ENCODE assay signal across 17 mouse cellular contexts in the genomic region with DNA sequence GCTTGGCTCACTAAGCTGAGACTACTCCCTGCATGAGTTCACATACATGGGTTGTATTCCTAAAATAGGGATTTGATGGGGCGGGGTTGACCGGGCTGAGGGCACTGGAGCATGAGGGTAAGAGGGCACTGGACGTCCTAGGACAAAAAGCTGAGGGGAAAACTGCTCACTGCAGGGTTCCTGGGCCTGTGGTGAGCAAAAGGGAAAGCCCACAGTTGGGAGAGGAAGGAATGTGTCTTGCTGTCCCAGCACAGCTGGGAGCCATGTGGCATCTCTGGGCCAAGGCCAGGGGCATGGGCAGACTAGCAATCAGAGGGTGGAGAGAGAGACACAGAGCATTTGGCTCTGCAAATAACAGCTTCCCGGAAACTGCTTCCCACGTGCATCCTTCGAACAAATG. TPM values are rescaled to one million over a fixed set of nuclear protein-coding genes. Genes with fewer than 3 reads are reported as not detected.
A peak's percentile ranks its signal among the peaks of the same experiment; 100 is the strongest.
DNase-seq lines count a peak whose midpoint lies in the region; ATAC-seq and TF ChIP-seq lines count a peak whose summit lies in the region.
"Had no signal": no experiment of that assay in that cellular context is flagged by ENCODE, and none has a peak within 500 bp of the region (broad histone marks: within the 10 kb centered on the region; RNA-seq: fewer than 3 reads in every experiment).

No protein-coding gene starts in this region.

- H3K9me3 ChIP-seq in forebrain, postnatal 0 days (ENCODE audit: low read length) = no peaks in the 10 kb centered on the region
- no peaks in the 10 kb centered on the region for H3K9me3 ChIP-seq in forebrain, embryonic 15.5 days
- no peaks in the 10 kb centered on the region for H3K9me3 ChIP-seq in kidney, embryonic 14.5 days (ENCODE audit: control insufficient read depth, low read length)
- no peaks in the 10 kb centered on the region for H3K9me3 ChIP-seq in stomach, postnatal 0 days (ENCODE audit: control insufficient read depth, low read length)
- H3K9me3 ChIP-seq: neural tube, embryonic 13.5 days had no signal

- no peak overlapping the region for H3K4me3 ChIP-seq in forebrain, postnatal 0 days (ENCODE audit: low read depth, low read length)
- H3K4me3 ChIP-seq in forebrain, embryonic 15.5 days = no peak overlapping the region
- no peak overlapping the region for H3K4me3 ChIP-seq in kidney, adult 2 months (ENCODE audit: insufficient read depth, low read depth, low read length)
- no peak overlapping the region for H3K4me3 ChIP-seq in kidney, embryonic 14.5 days (ENCODE audit: low read length)
- H3K4me3 ChIP-seq in C2C12 (ENCODE audit: insufficient read depth, poor library complexity, severe bottlenecking) = no peak overlapping the region
- no peak overlapping the region for H3K4me3 ChIP-seq in stomach, postnatal 0 days (ENCODE audit: low read depth, low read length)
- H3K4me3 ChIP-seq: erythroblast, embryonic 14.5 days; neural tube, embryonic 13.5 days had no signal

- no peak for TF ChIP-seq CTCF in forebrain, postnatal 0 days (IDR thresholded peaks at IDR 0.05; ENCODE audit: low read depth)
- TF ChIP-seq CTCF in kidney, adult 2 months (conservative IDR thresholded peaks at IDR 0.05; ENCODE audit: insufficient read depth, insufficient read length, low read depth, low read length) = no peak
- TF ChIP-seq CTCF in C2C12 (IDR thresholded peaks at IDR 0.05; ENCODE audit: control insufficient read depth, insufficient read depth, insufficient read length) = no peak
- no peak for TF ChIP-seq CTCF in stomach, postnatal 0 days (IDR thresholded peaks at IDR 0.05; ENCODE audit: low read depth)

- 40% methylated on average over 6 of the region's 6 CpGs for WGBS in forebrain, postnatal 0 days
- 55% methylated on average over 6 of the region's 6 CpGs for WGBS in forebrain, embryonic 15.5 days
- WGBS in kidney, adult 2 months = 32% methylated on average over 6 of the region's 6 CpGs
- 44% methylated on average over 6 of the region's 6 CpGs for WGBS in kidney, embryonic 14.5 days
- 68% methylated on average over 6 of the region's 6 CpGs for WGBS in stomach, postnatal 0 days

- no peaks in the 10 kb centered on the region for H3K79me3 ChIP-seq in C2C12 (ENCODE audit: low read depth)

- H3ac ChIP-seq in C2C12 (ENCODE audit: control insufficient read depth, insufficient read length, low read depth) = no peak overlapping the region

- TF ChIP-seq EP300 in stomach, postnatal 0 days (optimal IDR thresholded peaks at IDR 0.05) = no peak

- H3K9ac ChIP-seq in forebrain, postnatal 0 days = no peak overlapping the region
- no peak overlapping the region for H3K9ac ChIP-seq in forebrain, embryonic 15.5 days (replicated peaks)
- H3K9ac ChIP-seq in kidney, embryonic 14.5 days (ENCODE audit: low read depth, low read length) = no peak overlapping the region
- H3K9ac ChIP-seq in stomach, postnatal 0 days (ENCODE audit: low read length) = no peak overlapping the region
- H3K9ac ChIP-seq: neural tube, embryonic 13.5 days had no signal

- no peaks in the 10 kb centered on the region for H3K27me3 ChIP-seq in forebrain, postnatal 0 days (ENCODE audit: insufficient read depth, low read length)
- no peaks in the 10 kb centered on the region for H3K27me3 ChIP-seq in forebrain, embryonic 15.5 days
- H3K27me3 ChIP-seq in kidney, adult 2 months (replicated peaks; ENCODE audit: control insufficient read depth, insufficient read depth, low read length) = no peaks in the 10 kb centered on the region
- no peaks in the 10 kb centered on the region for H3K27me3 ChIP-seq in kidney, embryonic 14.5 days (ENCODE audit: control insufficient read depth, insufficient read depth, low read length)
- peaks cover 3% of the 10 kb centered on the region for H3K27me3 ChIP-seq in C2C12 (ENCODE audit: control insufficient read depth, insufficient read depth, insufficient read length)
- no peaks in the 10 kb centered on the region for H3K27me3 ChIP-seq in stomach, postnatal 0 days (ENCODE audit: control insufficient read depth, insufficient read depth, low read length)
- H3K27me3 ChIP-seq: neural tube, embryonic 13.5 days had no signal

- H3K79me2 ChIP-seq in C2C12 (ENCODE audit: control insufficient read depth, insufficient read depth) = no peaks in the 10 kb centered on the region

- peak; percentile 36; the same call in 1 of the 2 replicates for ATAC-seq in forebrain, postnatal 0 days
- no peak for ATAC-seq in forebrain, embryonic 15.5 days (replicated peaks)
- ATAC-seq in kidney, embryonic 14.5 days (ENCODE audit: low FRiP score, low TSS enrichment) = no peak
- no peak for ATAC-seq in stomach, postnatal 0 days (ENCODE audit: low FRiP score, low TSS enrichment)
- ATAC-seq: hindbrain, postnatal 0 days had no signal

- H3K4me2 ChIP-seq in forebrain, postnatal 0 days (ENCODE audit: low read depth) = no peak overlapping the region
- H3K4me2 ChIP-seq in forebrain, embryonic 15.5 days (replicated peaks) = no peak overlapping the region
- no peak overlapping the region for H3K4me2 ChIP-seq in kidney, embryonic 14.5 days (replicated peaks; ENCODE audit: low read depth, low read length)
- no peak overlapping the region for H3K4me2 ChIP-seq in stomach, postnatal 0 days (replicated peaks; ENCODE audit: low read depth)
- H3K4me2 ChIP-seq: neural tube, embryonic 13.5 days had no signal

- DNase-seq in forebrain, postnatal 0 days = no peak
- peak; percentile 83 for DNase-seq in kidney, adult 2 months
- peak; percentile 79 for DNase-seq in kidney, adult 9 months
- DNase-seq in spleen, postnatal 36 days (ENCODE audit: low spot score in 2 of 2) = no peak
- DNase-seq in stomach, postnatal 0 days (ENCODE audit: low spot score) = no peak
- DNase-seq: adrenal gland, postnatal 14 days; cerebellum, adult 9-10 months; embryo, embryonic 11 days; heart, postnatal 4 days; liver; lung, adult 2 months had no signal

- no peaks in the 10 kb centered on the region for H3K36me3 ChIP-seq in forebrain, postnatal 0 days (ENCODE audit: insufficient read depth)
- H3K36me3 ChIP-seq in forebrain, embryonic 15.5 days = no peaks in the 10 kb centered on the region
- no peaks in the 10 kb centered on the region for H3K36me3 ChIP-seq in kidney, adult 2 months (ENCODE audit: control insufficient read depth, insufficient read depth, low read length)
- H3K36me3 ChIP-seq in kidney, embryonic 14.5 days (ENCODE audit: control insufficient read depth, insufficient read depth, low read length) = no peaks in the 10 kb centered on the region
- no peaks in the 10 kb centered on the region for H3K36me3 ChIP-seq in C2C12 (ENCODE audit: control insufficient read depth, insufficient read depth)
- no peaks in the 10 kb centered on the region for H3K36me3 ChIP-seq in stomach, postnatal 0 days (ENCODE audit: control insufficient read depth, insufficient read depth, low read length)
- H3K36me3 ChIP-seq: neural tube, embryonic 13.5 days had no signal

- no peak overlapping the region for H3K27ac ChIP-seq in forebrain, postnatal 0 days (ENCODE audit: low read depth, low read length)
- H3K27ac ChIP-seq in forebrain, embryonic 15.5 days (replicated peaks) = no peak overlapping the region
- H3K27ac ChIP-seq in kidney, adult 2 months (ENCODE audit: insufficient read depth, low read depth, low read length) = peak overlapping the region; percentile 2; the same call in 1 of the 2 replicates
- no peak overlapping the region for H3K27ac ChIP-seq in kidney, embryonic 14.5 days (ENCODE audit: low read depth, low read length)
- H3K27ac ChIP-seq in stomach, postnatal 0 days (replicated peaks) = no peak overlapping the region
- H3K27ac ChIP-seq: hindbrain, postnatal 0 days; neural tube, embryonic 13.5 days had no signal

- TF ChIP-seq POLR2A in kidney, adult 2 months (IDR thresholded peaks at IDR 0.05; ENCODE audit: low read depth, low read length) = no peak

- no peaks in the 10 kb centered on the region for H3K4me1 ChIP-seq in forebrain, postnatal 0 days (ENCODE audit: insufficient read depth)
- H3K4me1 ChIP-seq in forebrain, embryonic 15.5 days = no peaks in the 10 kb centered on the region
- peaks cover 21% of the 10 kb centered on the region; the same call in 1 of the 2 replicates for H3K4me1 ChIP-seq in kidney, adult 2 months (ENCODE audit: control insufficient read depth, insufficient read depth, low read length)
- H3K4me1 ChIP-seq in kidney, embryonic 14.5 days (ENCODE audit: control insufficient read depth, insufficient read depth, low read length) = 0 out of 2 replicates have a peak, but pooled peaks cover 4% of the 10 kb centered on the region
- no peaks in the 10 kb centered on the region for H3K4me1 ChIP-seq in stomach, postnatal 0 days (replicated peaks; ENCODE audit: control insufficient read depth, insufficient read depth)
- H3K4me1 ChIP-seq: neural tube, embryonic 13.5 days had no signal

TF ChIP-seq in C2C12, 6 proteins besides CTCF, POLR2A, EP300 and RAD21:
- TF ChIP-seq MAX (IDR thresholded peaks at IDR 0.05) (peak; percentile 59), CEBPB (IDR thresholded peaks at IDR 0.05; ENCODE audit: low read depth) (no peak)

RNA-seq across cellular contexts. Expression of a gene that starts 25.4 kb away (rescaled TPM):
- 44.4 and 50.8 TPM in 2 replicates for total RNA-seq in forebrain, postnatal 0 days (2014; rRNA removed)
- polyA plus RNA-seq in forebrain, postnatal 0 days (2015; fragmentation: Nextera tagmentation; extraction: Ambion mirVana) = 62.8 and 66.1 TPM in 2 replicates
- 60.8 and 66.2 TPM in 2 replicates for polyA plus RNA-seq in forebrain, embryonic 15.5 days (2015; fragmentation: Nextera tagmentation; extraction: Ambion mirVana)
- polyA plus RNA-seq in kidney, adult 2 months (2012; rRNA removed) = 69.4 and 74.9 TPM in 2 replicates
- polyA plus RNA-seq in kidney, embryonic 14.5 days (2014; fragmentation: Nextera tagmentation; extraction: Ambion mirVana) = 40.9 and 44.9 TPM in 2 replicates
- 7.6 TPM for polyA plus RNA-seq in C2C12 (2012; fragmentation: generic; extraction: Trizol)
- 33.1 and 39.8 TPM in 2 replicates for polyA plus RNA-seq in stomach, postnatal 0 days (2015; fragmentation: Nextera tagmentation; extraction: Ambion mirVana)

RNA-seq across cellular contexts. Expression of a gene that starts 28.1 kb away (rescaled TPM):
- total RNA-seq in forebrain, postnatal 0 days (2014; rRNA removed) = 0.15 and 0.76 TPM in 2 replicates
- 0.04 and 0.05 TPM in 2 replicates for polyA plus RNA-seq in forebrain, postnatal 0 days (2015; fragmentation: Nextera tagmentation; extraction: Ambion mirVana)
- 0.08 and 0.09 TPM in 2 replicates for polyA plus RNA-seq in forebrain, embryonic 15.5 days (2015; fragmentation: Nextera tagmentation; extraction: Ambion mirVana)
- 96.6 and 114 TPM in 2 replicates for polyA plus RNA-seq in kidney, adult 2 months (2012; rRNA removed)
- polyA plus RNA-seq in kidney, embryonic 14.5 days (2014; fragmentation: Nextera tagmentation; extraction: Ambion mirVana) = 1.4 and 2.8 TPM in 2 replicates
- polyA plus RNA-seq in C2C12 (2012; fragmentation: generic; extraction: Trizol) = 3.0 TPM
- 1.4 and 1.5 TPM in 2 replicates for polyA plus RNA-seq in stomach, postnatal 0 days (2015; fragmentation: Nextera tagmentation; extraction: Ambion mirVana)
- polyA plus RNA-seq: erythroblast, embryonic 14.5 days had no signal

Comparison
In these comparisons a context has a peak if more than half of its experiments do, and no peak if none do; other contexts are left out.
1. RNA of a gene that starts 28.1 kb away (polyA plus RNA-seq): 96.6 to 114 TPM in kidney, adult 2 months; 3.0 TPM in C2C12 (single experiment), 1.4 to 2.8 TPM in kidney, embryonic 14.5 days, 1.4 to 1.5 TPM in stomach, postnatal 0 days, 0.08 to 0.09 TPM in forebrain, embryonic 15.5 days and 0.04 to 0.05 TPM in forebrain, postnatal 0 days; every median in the first group is over 10 times any median in the second.
2. DNase-seq: peak in kidney, adult 2 months (single experiment) and kidney, adult 9 months (single experiment); none in forebrain, postnatal 0 days (single experiment), spleen, postnatal 36 days (0 of 2) and stomach, postnatal 0 days (single experiment).